Mouse (Mus musculus): ENCODE measurements around the gene Smg6.

The Smg6 gene

DNA sequence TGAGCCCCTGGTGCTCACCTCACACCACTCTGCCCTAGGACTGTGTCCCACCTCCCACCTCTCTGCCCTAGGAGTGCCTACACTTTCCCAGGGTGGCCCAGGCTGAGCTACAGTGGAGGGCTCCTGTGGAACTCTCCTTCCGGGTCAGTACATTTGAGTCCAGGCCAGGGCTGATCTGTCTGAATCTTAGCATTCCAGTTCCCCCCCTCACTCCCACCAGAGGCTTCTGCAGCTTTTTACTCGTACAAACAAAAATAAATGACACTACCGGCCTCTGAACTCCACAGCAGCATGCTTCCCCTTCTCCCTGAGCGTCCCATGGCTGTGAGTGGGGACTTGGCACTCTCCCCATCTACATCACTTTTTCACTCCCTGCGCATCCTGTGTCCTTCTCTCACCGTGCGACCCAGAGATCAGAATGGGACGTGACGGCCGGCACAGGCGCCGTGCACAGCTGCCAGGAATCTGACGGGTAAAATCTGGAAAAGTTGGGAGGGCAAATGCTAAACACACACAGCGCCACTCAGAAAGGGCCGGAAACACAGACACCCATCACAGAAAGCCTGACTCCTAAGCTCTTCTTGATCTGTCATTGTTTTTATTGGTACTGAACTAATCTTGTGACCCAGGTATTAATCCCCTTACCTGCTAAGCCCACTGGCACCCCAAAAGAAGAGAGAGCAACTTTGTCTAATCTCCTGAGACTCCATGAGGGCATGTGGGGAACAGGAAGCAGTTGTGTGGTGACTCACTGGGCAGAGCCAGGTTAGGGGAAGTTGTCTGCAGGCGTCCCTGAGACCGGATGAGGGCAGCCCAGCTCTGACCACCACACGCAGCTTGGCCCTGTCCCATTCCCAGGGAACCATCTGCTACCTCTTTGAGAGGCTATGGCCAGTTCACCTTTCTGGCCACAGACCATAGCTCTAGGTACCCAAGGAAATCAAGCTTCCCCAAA, 227.3 kb downstream of the Smg6 start:
- no peak for DNase-seq

DNA sequence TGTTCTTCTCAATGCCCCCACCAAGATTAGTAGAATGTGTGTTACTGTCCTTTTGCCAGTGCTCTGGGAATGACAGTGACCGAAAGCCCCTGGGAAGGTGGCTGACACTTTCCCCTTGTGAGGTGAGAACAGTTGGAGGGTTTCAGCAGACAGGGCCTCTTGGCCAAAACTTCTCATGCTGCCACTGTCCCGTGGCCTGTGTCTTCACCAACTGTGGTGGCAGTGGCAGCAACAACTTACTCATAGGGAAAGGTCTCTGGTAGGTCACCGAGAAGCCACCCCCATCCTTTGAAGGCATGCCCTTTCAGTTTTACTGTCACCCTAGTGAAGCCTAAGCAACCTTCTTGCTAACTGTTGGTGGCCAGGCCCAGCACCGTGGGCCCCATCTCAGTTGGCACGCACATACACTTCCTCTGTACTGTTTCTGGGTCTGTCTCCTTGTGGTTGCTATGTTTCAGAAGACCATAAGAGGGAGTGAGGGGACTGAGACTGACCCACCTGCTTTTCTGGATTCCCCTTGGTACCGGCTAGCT, 228.5 kb downstream of the Smg6 start:
- no peak for DNase-seq

DNA sequence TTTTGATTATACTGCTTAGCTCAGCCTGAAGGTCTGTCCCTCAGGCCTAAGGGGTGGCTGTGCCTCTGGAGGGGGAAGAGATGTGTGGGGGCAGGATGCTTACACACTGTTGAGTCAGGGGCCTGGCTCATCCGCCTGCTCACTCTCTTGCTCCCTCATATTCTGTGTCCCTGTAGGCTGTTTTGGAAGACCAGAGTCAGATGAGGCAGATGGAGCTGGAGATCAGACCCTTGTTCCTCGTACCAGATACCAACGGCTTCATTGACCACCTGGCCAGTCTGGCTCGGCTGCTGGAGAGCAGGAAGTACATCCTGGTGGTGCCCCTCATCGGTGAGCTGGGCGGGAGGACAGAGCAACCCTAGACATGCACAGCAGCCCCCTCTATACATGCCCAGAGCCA, 230.4 kb downstream of the Smg6 start:
- DNase-seq = no peak

DNA sequence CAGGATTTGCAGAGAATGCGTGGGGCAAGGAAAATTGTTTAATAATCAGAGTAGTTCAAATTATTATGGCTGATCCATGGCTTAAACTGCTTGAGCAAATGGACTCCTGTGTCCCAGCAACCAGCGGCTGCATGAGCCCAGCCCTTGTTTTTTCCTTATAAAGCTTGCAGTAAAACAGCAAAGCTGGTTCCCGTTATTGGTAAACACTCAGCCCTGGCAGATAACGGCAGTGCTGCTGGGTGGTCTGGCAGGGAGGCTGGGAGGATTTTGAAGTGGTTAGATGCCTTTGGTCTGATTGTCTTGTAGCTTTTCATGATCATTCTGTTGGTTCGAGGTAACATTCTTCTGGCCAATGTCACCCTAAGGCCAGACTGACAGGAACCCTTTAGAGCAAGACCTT, 230.8 kb downstream of the Smg6 start:
- DNase-seq = no peak

DNA sequence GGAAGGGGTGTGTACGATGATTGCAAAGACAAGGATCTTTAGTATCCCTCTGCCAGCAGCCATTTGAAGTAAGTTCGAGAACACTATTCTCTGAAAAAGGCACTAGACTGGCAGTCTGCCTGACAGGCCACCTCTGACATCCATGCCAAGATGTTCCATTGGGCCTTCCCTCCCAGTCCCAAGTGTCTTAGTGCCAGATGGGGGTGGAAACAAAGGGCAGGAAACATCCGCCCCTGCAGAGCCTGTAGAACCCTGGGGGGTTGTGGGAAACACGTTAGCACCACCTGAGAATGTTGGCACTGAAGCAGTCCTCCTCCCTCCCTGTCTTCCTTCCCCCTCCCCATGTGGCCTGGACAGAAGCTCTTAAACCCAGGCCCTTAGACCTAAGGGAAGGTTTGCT, 231.4 kb downstream of the Smg6 start:
- no peak for DNase-seq

DNA sequence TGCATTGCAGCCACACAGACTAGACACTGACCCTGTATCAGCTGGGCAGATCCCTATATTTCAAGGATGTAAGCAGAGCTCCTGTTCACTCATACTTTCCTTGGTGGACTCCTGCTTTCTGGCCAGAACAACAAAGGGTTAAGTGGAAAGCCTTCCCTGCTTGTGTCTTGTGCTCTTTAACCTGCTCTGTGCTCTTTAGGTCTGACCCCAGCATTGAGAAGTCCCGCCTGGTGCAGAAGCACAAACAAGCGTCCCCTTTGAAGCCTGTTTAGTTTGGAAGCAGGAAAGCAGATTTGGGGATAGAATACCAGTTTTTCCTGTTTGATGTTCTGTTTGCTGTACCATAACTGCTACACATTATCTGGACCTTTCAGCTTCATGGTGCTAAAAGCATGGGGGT, 232.3 kb downstream of the Smg6 start:
- no peak for DNase-seq

DNA sequence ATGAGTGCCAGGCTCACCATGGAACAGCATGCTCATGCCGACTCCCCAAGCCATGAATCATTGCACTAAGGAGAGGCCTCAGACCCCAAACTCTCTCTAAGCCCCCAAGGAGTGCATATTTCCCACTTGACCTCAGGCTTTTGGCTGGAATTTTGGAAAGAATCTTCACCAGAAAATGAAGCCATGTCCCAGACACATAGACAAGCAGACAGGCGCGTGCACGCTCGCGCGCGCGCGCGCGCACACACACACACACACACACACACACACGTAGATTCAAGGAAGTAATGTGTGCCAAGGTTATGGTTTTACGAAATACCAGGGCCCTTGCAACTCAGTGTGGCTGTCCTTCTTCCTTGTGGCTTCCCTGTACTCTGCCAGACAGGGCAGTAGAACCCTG, 232.8 kb downstream of the Smg6 start:
- DNase-seq = no peak

DNA sequence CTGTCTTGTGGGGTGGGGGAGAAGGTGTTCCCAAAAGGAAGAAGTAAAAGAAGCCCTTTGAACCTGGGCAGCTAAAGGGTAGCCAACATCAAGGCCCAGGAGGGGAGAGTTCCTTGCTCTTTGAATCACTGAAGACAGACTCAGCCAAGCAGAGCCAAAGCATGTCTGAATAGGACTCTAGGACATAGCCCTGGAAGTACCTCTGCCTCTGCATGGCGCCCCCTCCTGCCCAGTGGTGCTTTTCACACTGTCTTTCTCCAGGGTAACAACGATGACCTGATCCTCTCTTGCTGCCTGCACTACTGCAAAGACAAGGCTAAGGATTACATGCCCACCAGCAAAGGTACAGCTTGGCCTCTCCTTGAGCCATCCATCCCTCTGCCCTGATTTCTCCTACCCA, 233.9 kb downstream of the Smg6 start:
- peak in 1 of 2 experiments; percentile 68 for DNase-seq

DNA sequence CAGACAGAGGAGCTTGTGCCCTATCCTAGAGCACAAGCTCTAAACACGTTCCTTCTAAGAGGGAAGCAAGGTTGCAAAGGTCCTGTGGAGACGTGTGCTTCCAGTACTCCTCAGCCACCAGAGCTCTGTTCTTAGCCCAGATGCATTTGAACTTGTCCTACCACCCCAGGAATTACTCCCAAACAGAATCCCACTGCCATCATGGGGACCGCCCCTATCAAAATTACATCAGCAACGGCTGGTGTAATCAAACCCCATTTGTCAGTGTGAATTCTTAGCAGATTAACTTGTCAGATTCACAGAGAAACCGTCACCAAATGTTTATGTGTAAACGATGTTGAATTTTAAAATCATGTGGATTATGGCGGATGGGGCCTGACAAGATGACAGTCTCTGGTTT, 235.3 kb downstream of the Smg6 start:
- no peak for DNase-seq

DNA sequence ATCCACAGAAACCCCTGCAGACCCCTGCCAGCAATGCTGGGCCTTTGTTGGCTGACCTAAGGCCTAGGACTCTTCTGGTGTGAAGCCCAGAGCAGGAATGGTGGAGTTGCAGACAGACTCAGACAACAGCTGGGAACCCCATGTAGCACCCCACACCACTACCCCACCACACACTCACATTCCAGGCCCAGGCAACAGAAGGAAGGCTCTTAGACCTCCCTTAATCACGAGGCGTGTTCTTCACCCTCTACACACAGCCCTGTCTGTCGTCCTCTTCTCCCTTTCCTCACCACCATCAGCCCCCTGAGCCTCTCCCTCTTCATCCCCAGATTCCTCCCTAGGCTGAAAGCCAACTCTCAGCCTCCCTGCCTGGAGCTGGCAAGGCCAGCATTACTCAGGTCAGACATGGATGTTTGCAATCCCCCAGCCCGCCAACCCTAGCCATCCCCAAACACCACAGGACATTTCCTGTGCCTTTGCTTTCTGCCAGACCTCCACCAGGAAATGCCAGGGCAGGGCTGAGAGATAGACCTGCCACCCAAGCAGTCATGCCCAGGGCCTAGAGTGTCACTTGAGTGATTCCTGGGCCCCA, 235.9 kb downstream of the Smg6 start:
- DNase-seq = no peak

DNA sequence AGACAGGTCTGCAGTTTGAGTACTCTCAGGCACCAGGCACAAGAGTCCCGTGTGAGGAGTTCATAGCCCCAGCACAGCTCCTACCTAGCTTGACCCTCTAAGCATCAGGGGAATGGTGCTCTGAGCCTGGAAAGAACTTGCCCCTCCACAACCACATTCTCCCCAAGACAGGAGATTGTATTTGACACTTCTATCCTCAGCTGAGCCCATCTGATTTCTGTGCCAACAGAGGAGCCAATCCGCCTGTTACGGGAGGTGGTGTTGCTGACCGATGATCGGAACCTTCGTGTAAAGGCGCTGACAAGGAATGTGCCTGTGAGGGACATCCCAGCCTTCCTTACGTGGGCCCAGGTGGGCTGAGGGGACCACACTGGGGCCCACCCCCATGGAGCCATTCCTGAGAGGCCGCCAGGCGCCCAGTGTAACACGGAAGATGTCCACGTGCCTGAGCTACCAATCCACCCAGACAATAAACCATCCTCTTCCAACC, 237.0 kb downstream of the Smg6 start:
- no peak for DNase-seq

DNA sequence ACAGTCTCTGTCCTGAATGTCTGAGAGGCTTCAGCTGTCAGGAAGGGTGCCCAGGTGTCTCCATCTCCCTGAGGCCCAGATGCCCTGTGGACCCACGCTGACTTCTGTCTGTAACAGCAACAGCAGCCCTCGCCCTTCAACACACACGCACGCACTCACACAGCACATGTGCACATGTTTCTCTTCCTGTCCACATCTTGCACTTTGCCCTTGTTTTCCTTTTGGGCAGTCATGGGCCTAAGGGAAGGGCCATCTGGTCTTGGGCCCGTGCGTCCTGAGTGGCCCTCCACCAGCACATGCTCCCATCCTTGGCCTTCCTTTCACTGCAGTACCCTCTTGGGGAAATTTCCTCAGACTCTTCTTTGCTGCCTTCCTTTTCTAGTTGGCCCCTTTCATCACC, 237.8 kb downstream of the Smg6 start:
- no peak for DNase-seq

DNA sequence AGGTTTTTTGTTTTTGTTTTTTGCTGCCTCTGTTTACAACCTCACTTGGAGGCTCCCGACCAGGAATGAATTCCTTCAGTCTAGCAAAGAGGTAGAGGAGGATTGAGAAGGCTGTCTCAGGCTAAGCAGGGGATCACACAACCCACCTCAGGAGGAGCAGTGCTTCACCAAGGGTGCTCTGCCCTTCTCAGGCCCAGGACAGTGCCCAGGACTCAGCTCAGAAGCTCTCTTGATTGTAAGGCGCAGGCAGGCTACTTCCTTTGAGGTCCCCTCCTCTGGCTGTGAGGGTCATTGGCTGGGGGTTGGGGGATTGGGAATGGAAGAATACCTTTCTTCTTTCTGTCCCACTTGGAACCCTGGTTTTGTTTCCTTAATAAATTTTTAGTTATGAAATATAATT, 238.4 kb downstream of the Smg6 start:
- DNase-seq = no peak

DNA sequence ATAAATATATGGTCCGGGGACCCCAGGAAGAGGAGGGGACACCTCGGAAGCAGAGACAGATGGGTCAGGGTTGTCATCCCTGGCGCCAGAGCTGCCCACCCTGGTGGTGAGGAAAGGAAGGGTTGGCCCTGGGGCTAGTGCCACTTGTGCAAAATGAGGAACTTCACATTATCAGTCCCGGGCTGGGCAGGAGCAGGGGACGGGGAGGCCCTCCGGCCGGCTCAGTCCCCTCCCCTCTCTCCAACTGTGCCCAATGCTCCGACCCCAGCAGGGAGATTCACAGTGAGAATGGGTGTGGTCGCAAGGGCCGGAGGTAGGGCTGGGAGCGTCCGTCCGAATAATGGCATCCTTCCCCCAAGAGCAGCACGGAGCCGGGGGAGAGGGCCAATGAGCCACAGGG, 239.1 kb downstream of the Smg6 start:
- DNase-seq = no peak

DNA sequence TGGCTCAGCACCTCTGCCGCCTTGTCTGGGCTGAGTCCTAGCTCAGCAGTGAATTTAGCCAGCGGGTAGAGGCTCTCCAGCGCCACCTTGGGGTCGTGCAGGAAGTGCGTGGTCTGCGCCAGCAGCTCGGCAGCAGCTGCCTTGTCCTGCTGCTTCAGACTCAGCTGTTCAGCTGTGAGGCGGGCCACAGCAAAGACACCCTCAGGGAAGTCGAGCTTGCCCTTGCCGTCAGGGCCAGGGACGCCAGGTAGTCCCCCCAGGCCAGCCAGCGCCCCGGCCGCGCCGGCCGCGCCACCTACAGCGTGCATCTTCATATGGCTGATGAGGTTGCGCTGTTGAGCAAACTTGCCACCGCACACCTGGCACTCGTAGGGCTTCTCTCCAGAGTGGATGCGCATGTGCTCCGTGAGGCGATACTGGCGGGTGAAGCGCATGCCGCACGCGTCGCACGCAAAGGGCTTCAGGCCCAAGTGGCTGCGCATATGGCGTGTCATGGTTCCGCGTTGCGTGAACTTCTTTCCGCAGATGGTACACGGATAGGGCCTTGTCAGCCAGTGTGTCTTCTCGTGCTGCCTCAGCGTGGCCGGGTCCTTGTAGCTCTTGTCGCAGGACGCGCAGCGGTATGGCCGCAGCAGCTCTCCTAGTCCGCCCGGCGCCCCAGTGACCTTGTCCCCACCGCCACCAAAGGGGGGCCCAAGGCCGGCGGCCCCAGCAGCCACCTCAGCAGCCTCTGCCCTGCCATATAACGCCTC, 240.0 kb downstream of the Smg6 start:
- peak; percentile 79 to 89 for DNase-seq

DNA sequence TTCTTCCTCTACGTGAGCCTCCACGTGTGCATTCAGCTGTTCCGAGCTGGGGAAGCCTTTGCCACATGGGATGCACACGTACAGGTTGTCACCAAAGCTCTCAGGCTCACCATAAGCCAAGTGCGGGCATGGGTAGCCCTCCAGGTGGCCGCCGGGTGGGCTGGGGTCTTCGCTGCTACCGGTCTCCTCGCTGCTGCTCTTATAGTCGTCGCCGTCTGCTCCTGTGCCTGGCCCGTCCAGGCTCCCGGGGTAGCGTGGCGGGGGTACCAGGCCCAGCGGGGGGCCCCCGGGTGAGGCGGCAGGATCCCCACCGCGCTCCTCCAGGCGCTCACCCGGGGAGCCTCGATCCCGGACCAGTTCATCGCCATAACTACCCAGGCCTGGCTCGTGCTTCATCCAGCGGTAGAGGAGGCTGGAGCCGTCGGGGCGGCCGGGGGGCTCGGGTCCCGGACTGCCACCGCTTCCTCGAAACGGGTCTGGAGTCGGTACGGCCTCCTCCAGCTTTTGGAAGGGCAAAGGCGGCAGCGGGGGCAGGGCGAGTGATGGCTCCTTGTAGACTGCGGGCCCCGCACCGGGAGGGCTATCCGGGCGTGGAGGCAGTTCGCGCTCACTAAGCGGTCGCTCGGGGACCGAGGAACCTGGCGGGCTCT, 240.7 kb downstream of the Smg6 start:
- no peak for DNase-seq

DNA sequence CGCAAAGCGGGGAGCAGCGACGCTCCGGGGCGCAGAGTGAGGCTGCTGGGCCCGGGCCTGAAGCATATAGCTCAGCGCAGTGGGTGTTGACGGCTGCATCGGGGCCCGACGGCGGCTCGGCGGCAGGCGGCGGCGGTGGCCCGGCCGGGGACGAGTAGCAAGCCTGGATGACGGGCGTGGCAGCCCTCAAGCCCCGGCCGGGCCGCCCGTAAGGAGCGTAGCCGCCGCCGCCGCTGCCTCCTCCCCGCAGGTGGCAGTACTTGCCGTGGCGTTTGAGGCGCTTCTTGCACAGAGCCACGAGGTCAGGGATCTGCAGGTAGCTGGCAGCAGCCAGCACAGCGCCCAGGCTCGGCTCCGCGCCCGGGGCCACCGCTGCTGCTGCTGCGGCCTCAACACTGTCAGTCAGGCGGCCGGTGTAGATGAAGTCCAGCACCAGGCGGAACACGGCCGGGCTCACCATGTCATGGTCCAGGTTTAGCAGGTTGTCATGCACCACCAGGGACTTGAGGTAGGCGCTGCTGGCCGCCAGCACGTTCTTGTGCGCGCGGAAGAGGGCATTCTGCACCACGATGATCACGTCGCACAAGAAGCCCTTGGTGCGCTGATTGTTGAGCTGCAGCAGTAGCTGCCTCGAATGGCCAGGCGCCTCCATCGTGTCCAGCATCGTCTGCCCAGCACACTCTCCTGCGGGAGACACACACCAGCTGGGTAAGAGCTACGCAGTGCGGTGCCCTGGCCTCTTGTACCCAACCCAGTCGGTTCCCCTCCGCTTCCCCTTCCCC, 241.4 kb downstream of the Smg6 start:
- no peak for DNase-seq

DNA sequence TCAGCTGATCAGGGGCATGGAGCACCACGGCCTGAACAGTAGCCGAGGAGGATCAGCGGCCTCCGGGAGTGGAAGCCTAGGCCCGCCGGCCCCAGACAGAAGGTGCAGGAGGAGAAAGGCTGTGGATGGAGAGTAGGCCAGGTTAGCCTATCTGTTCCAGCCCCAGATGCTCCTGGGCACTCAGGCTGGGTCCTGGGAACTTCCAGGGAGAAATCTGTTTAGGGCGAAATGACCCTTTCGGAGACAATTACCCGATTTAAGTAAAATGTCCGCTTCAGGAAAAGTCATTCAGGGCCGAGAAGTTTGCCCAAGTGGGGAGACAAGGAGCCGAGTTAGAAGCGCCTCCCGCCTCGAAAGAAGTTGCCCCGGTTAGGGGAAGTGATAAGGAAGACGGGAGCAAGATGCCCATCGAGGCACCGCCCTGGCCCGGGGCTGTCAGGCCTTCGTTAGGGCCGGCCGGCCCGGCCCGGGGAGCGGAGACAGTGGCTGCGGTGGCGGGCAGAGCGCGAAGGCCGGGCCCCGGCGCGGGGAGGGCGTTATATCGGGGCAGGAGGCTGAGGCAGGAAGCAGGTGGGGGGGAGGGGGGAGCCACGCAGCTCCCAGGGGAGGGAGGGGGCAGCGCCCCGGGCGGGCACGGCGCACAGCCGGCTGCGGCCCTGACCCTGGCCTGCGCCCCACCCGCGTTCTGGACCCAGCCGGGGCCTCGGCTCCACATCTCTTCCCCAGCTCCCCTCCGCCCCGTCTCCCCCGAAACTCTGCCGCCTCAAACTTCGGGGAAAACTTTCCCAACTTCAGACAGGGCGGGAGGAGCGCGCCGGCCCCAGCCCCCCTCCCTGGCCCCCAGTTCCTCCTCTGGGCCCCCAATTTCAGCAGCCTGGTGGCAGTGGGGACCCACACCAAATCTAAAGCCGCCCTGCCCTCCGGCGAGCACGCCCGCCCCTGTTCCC, 242.3 kb downstream of the Smg6 start:
- no peak for DNase-seq

DNA sequence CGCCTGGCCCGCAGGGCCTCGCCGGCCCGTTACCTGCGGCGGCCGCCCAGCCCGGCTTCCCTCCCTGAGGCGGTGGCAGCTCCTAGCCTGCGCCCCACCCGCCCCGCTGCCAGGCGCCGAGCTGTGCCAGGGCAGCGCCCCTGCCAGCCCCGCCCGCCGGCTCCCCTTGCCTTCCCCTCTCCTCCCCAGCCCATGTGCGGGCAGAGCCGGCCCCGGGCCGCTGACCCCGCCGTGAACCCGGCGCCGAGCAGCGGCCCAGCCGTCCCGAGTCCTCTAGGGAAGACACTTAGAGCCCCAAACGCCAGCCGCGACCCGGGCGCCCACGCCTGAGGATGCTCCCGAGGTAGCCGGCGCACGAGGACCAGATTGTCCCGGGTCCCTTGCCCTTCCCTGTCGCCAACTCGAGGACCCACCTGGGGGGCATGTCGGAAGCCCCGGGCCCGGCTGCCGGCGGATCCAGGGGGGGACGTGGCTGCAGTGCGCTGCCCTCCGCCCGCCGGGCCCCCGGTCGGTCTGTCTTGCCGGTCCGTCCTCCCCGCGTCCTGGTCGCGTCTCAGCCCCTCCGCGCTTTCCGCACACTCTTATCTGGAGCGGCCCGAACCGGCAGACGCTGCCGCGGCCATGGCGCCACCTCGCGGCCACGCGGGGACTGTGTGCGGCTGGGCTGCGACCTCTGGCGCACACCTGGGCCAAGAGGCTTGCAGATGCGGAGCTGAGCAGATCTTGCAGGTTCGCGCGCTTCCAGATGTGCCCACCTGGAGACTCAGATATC, 243.2 kb downstream of the Smg6 start:
- DNase-seq = peak; percentile 73 to 84

All from kidney, adult 8-10 months (tissue).